ENCODE assay signal across 14 mouse cellular contexts in the genomic region with DNA sequence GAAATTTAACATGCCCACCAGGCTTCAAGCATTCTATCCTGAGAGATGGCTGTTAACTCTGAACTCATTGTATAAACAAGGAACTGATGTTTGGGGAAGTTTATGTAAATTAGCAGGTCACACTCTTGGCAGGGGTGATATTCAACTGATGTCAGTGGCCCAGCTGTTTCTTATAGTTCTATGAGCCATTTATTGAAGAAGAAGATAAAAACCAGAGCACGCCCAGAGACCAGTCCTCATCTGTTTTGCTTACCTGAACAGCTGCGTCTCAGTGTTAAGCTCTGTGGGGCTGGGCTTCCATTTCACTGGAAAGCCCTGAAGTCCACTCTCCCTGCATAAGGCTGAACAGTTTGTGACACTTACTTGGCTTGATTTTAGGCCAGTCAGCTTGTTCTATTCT. TPM values are rescaled to one million over a fixed set of nuclear protein-coding genes. Genes with fewer than 3 reads are reported as not detected.
DNase-seq lines count a peak whose midpoint lies in the region; ATAC-seq lines count a peak whose summit lies in the region.
"Had no signal": no experiment of that assay in that cellular context is flagged by ENCODE, and none has a peak within 500 bp of the region (broad histone marks: within the 10 kb centered on the region; RNA-seq: fewer than 3 reads in every experiment).

No protein-coding gene starts in this region.

- no peak overlapping the region for H3K4me2 ChIP-seq in lung, embryonic 16.5 days (ENCODE audit: low read depth, low read length)
- no peak overlapping the region for H3K4me2 ChIP-seq in forebrain, embryonic 16.5 days (ENCODE audit: low read length)

- H3K27me3 ChIP-seq in lung, embryonic 16.5 days (ENCODE audit: control insufficient read depth, insufficient read depth, low read depth, low read length), result no peaks in the 10 kb centered on the region
- no peaks in the 10 kb centered on the region for H3K27me3 ChIP-seq in forebrain, embryonic 16.5 days (replicated peaks; ENCODE audit: control insufficient read depth, insufficient read depth, low read length)
- no peaks in the 10 kb centered on the region for H3K27me3 ChIP-seq in midbrain, embryonic 10.5 days (ENCODE audit: low read depth, poor library complexity, severe bottlenecking)

- H3K4me1 ChIP-seq in lung, embryonic 16.5 days (replicated peaks; ENCODE audit: control insufficient read depth, insufficient read depth, low read length), result peaks cover 4% of the 10 kb centered on the region; the same call in 1 of the 2 replicates
- H3K4me1 ChIP-seq in forebrain, embryonic 16.5 days (replicated peaks; ENCODE audit: control insufficient read depth, insufficient read depth, low read length), result peaks cover 11% of the 10 kb centered on the region
- peaks cover 41% of the 10 kb centered on the region for H3K4me1 ChIP-seq in midbrain, embryonic 10.5 days

- peak; percentile 54 for ATAC-seq in lung, embryonic 16.5 days (ENCODE audit: low read depth)
- ATAC-seq in forebrain, embryonic 16.5 days, result peak; percentile 79

- no peaks in the 10 kb centered on the region for H3K36me3 ChIP-seq in lung, embryonic 16.5 days (ENCODE audit: control insufficient read depth, insufficient read depth, low read length)
- H3K36me3 ChIP-seq in forebrain, embryonic 16.5 days (ENCODE audit: control insufficient read depth, insufficient read depth), result no peaks in the 10 kb centered on the region
- no peaks in the 10 kb centered on the region for H3K36me3 ChIP-seq in midbrain, embryonic 10.5 days

- no peaks in the 10 kb centered on the region for H3K9me3 ChIP-seq in lung, embryonic 16.5 days (ENCODE audit: control insufficient read depth, low read length)
- no peaks in the 10 kb centered on the region for H3K9me3 ChIP-seq in forebrain, embryonic 16.5 days (ENCODE audit: control insufficient read depth, low read length)
- no peaks in the 10 kb centered on the region for H3K9me3 ChIP-seq in midbrain, embryonic 10.5 days (replicated peaks)

- no peak overlapping the region for H3K9ac ChIP-seq in lung, embryonic 16.5 days (ENCODE audit: low read length)
- H3K9ac ChIP-seq in forebrain, embryonic 16.5 days (replicated peaks; ENCODE audit: low read depth, low read length), result no peak overlapping the region
- H3K9ac ChIP-seq: liver, embryonic 14.5 days had no signal

- WGBS in lung, embryonic 16.5 days, result 20% methylated on average over 2 of the region's 2 CpGs
- WGBS in forebrain, embryonic 16.5 days, result 17% methylated on average over 2 of the region's 2 CpGs
- WGBS in midbrain, embryonic 10.5 days, result 60% methylated on average over 2 of the region's 2 CpGs

- no peak for DNase-seq in lung, postnatal 25 days (ENCODE audit: low spot score)
- DNase-seq in midbrain, embryonic 10.5 days (ENCODE audit: low spot score), result no peak
- no peak for DNase-seq in testis, postnatal 14 days (ENCODE audit: low spot score)
- DNase-seq in gastrocnemius, adult 18-20 months (ENCODE audit: low spot score), result no peak
- no peak for DNase-seq in kidney, adult 8-10 months
- DNase-seq in adrenal gland, adult 18-20 months (ENCODE audit: low spot score in 2 of 2), result no peak
- DNase-seq: cerebellum, postnatal 10 days; gastrocnemius, adult 2 months; kidney, adult 2 months; thymus, postnatal 25 days had no signal

- no peak overlapping the region for H3K4me3 ChIP-seq in lung, embryonic 16.5 days (ENCODE audit: low read length)
- no peak overlapping the region for H3K4me3 ChIP-seq in forebrain, embryonic 16.5 days (replicated peaks; ENCODE audit: low read length)
- H3K4me3 ChIP-seq in midbrain, embryonic 10.5 days, result no peak overlapping the region
- H3K4me3 ChIP-seq: gastrocnemius, adult 2 months; layer of hippocampus, adult 2 months had no signal

- H3K27ac ChIP-seq in lung, embryonic 16.5 days (ENCODE audit: low read length), result no peak overlapping the region
- H3K27ac ChIP-seq in forebrain, embryonic 16.5 days (ENCODE audit: low read length), result peak overlapping the region; percentile 56; the same call in 1 of the 2 replicates
- peak overlapping the region; percentile 59; the same call in 1 of the 2 replicates for H3K27ac ChIP-seq in midbrain, embryonic 10.5 days (replicated peaks)
- H3K27ac ChIP-seq: gastrocnemius, adult 2 months; layer of hippocampus, adult 2 months; liver, embryonic 14.5 days had no signal

RNA-seq across cellular contexts. Expression of gene Hpgds, which starts 6.9 kb away (rescaled TPM):
- polyA plus RNA-seq in lung, embryonic 16.5 days (2015; fragmentation: Nextera tagmentation; extraction: Ambion mirVana), result 3.5 and 4.2 TPM in 2 replicates
- 2.7 and 5.1 TPM in 2 replicates for polyA plus RNA-seq in forebrain, embryonic 16.5 days (2015; fragmentation: Nextera tagmentation; extraction: Ambion mirVana)
- polyA plus RNA-seq in midbrain, embryonic 10.5 days (2016; fragmentation: Nextera tagmentation; extraction: Ambion mirVana), result 7.7 and 12.8 TPM in 2 replicates
- total RNA-seq in gastrocnemius, adult 18-20 months (2021), result under 1 TPM; 0.47 to 0.55 TPM
- total RNA-seq in adrenal gland, adult 18-20 months (2021), result 1 to 10 TPM; 1.4 to 3.4 TPM
